Mouse (Mus musculus) kidney, embryonic 16.5 days (tissue): ENCODE results near the gene Ap4b1. TPM values are rescaled to one million over a fixed set of nuclear protein-coding genes. Genes with fewer than 3 reads are reported as not detected.
"Not testable (repeated sequence)": the region's sequence is repeated elsewhere in the genome, so short reads cannot be mapped to it uniquely, and the experiment has no call there.

Experiments used
- ATAC-seq: fragments of 200-750 bp; cut with Nextera tagmentation; 2 replicates; pipeline ENCODE4 v1.8.0; 2017; ENCODE audit warnings: moderate TSS enrichment; ENCODE audit not compliant: low FRiP score, low TSS enrichment
- H3K27ac ChIP-seq: fragments of 300-500 bp; sonication (generic); 2 replicates; pipeline ENCODE4 v1.5.1; 2014; ENCODE audit warnings: low read length
- H3K27me3 ChIP-seq: fragments of 300-500 bp; sonication (generic); 2 replicates; pipeline ENCODE4 v1.6.1; 2014; ENCODE audit warnings: low read length, control low read depth, mixed read lengths; ENCODE audit not compliant: insufficient read depth
- H3K36me3 ChIP-seq: fragments of 300-500 bp; sonication (generic); 2 replicates; pipeline ENCODE4 v1.6.1; 2014; ENCODE audit warnings: low read length, control low read depth, mixed read lengths; ENCODE audit not compliant: insufficient read depth
- H3K4me1 ChIP-seq: fragments of 300-500 bp; sonication (generic); 2 replicates; pipeline ENCODE4 v1.6.1; 2014; ENCODE audit warnings: low read length, control low read depth, mixed read lengths; ENCODE audit not compliant: insufficient read depth
- H3K4me2 ChIP-seq: fragments of 300-500 bp; sonication (generic); replicated peaks from 2 replicates; pipeline ENCODE4 v1.6.1; 2014; ENCODE audit warnings: low read depth, low read length
- H3K4me3 ChIP-seq: fragments of 300-500 bp; sonication (generic); 2 replicates; pipeline ENCODE4 v1.5.1; 2014; ENCODE audit warnings: mild to moderate bottlenecking, low read length
- H3K9ac ChIP-seq: fragments of 300-500 bp; sonication (generic); replicated peaks from 2 replicates; pipeline ENCODE4 v1.6.1; 2014; ENCODE audit warnings: low read length
- H3K9me3 ChIP-seq: fragments of 300-500 bp; sonication (generic); 2 replicates; pipeline ENCODE4 v1.6.1; 2016; ENCODE audit warnings: low read length, control low read depth
- WGBS: fragments of 180-500 bp; shearing (Covaris S2); extraction: QIAGEN DNeasy Blood & Tissue Kit; methylation state at CpG from one replicate; pipeline ENCODE4 v1.1.7; 2014; 5-methylcytosine and 5-hydroxymethylcytosine counted together
- polyA plus RNA-seq: library from polyadenylated mRNA; unstranded; fragments of >200 nt; fragmentation: Nextera tagmentation; extraction: Ambion mirVana; gene quantifications from 2 replicates; pipeline ENCODE4 v1.2.1, GENCODE M21; 2015

Ap4b1 gene
- polyA plus RNA-seq, 1 experiment from 2014 or later = 22.8 TPM

DNA sequence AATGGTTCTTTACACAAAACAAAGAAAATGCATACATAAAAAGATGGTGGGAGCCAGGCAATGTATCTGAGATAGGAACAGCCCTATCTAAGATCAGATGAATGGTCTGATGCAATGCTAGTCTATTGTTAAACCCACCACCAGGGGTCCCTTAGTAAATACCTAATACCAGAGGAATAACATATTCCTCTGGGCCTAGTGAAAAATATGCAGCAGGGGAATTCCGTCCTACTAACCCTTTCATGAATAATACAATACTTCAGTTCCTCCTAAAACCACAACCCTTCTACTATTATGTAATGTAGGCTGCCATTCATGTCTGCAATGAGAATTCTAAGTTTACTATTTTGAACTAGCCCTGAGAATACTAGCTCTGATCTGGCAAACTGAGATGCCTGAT lies 21.4 kb downstream of the Ap4b1 start:
- H3K9me3 ChIP-seq, H3K4me2 ChIP-seq, ATAC-seq, H3K4me3 ChIP-seq, H3K27ac ChIP-seq, H3K9ac ChIP-seq, H3K27me3 ChIP-seq, H3K4me1 ChIP-seq, H3K36me3 ChIP-seq: not testable (repeated sequence)
- 73% methylated on average over 1 of the region's 1 CpGs for WGBS

GRCm38 (mm10) chr3:103831146-103831545 lies 21.8 kb downstream of the Ap4b1 start:
- Histone ChIP-seq H3K9ac (no peak overlapping the region), H3K36me3 (no peaks in the 10 kb centered on the region), H3K4me3 (no peak overlapping the region), H3K27ac (no peak overlapping the region), H3K4me1 (no peaks in the 10 kb centered on the region), H3K27me3 (no peaks in the 10 kb centered on the region), H3K4me2 (no peak overlapping the region), H3K9me3 (no peaks in the 10 kb centered on the region)
- ATAC-seq = no peak
- WGBS = 85% methylated on average over 7 of the region's 7 CpGs

GRCm38 (mm10) chr3:103832426-103832825 lies 23.1 kb downstream of the Ap4b1 start, which contains the start of gene Bcl2l15:
Gene Bcl2l15 (plus strand): TSS chr3:103832601.
- H3K4me3 ChIP-seq = no peak within 1 kb of the TSS
- no peaks in the 10 kb centered on the region for H3K27me3 ChIP-seq
- no peaks in the 10 kb centered on the region for H3K4me1 ChIP-seq
- H3K36me3 ChIP-seq = no peaks in the 10 kb centered on the region
- no peak within 1 kb of the TSS for H3K9ac ChIP-seq
- ATAC-seq = no peak
- no peak within 1 kb of the TSS for H3K4me2 ChIP-seq
- no peaks in the 10 kb centered on the region for H3K9me3 ChIP-seq
- H3K27ac ChIP-seq = no peak within 1 kb of the TSS

GRCm38 (mm10) chr3:103834001-103834400 lies 24.7 kb downstream of the Ap4b1 start:
- 77% methylated on average over 2 of the region's 2 CpGs for WGBS

DNA sequence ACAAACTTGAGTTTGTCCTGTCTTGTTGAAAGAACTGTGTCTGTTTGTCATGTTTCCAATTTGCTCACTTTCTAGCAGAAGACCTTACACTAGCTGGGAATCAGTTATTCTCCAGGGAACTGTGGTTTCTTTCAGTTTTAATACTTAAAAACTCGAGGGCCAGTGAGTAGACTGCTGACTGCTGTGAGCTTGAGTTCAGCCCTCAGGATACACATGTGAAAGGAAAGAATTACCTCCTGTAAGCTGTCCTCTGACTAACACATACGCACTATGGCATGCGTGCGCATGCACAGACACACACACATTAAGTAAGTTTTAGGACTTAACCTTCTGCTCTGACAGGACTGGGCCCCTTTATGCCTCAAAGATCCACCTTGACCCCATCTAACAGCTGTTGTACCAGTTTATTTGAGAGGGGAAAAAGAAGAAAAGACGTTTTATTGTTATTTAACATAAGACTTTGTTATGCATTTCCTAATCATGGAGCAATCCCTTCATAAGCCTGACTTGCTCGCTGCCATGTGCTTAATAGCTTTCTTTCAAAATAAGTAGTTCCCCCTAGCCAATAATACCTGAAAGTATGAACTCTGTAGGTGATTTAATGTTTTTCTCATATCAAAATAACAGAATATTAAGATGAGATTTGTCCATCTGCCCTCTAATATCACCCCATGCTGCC lies 26.1 kb downstream of the Ap4b1 start:
- no peak for ATAC-seq
- H3K27me3 ChIP-seq = no peaks in the 10 kb centered on the region
- H3K4me3 ChIP-seq = no peak overlapping the region
- 80% methylated on average over 6 of the region's 6 CpGs for WGBS
- H3K27ac ChIP-seq = no peak overlapping the region
- H3K9me3 ChIP-seq = no peaks in the 10 kb centered on the region
- H3K4me2 ChIP-seq = no peak overlapping the region
- no peaks in the 10 kb centered on the region for H3K36me3 ChIP-seq
- no peaks in the 10 kb centered on the region for H3K4me1 ChIP-seq
- no peak overlapping the region for H3K9ac ChIP-seq

More at GRCm38 (mm10) chr3:103834001-103834400, 24.7 kb downstream of the Ap4b1 start:
- ATAC-seq = no peak
- no peaks in the 10 kb centered on the region for H3K4me1 ChIP-seq
- H3K4me3 ChIP-seq = no peak overlapping the region
- no peak overlapping the region for H3K27ac ChIP-seq
- no peaks in the 10 kb centered on the region for H3K27me3 ChIP-seq
- H3K9ac ChIP-seq = no peak overlapping the region
- no peak overlapping the region for H3K4me2 ChIP-seq
- no peaks in the 10 kb centered on the region for H3K9me3 ChIP-seq
- H3K36me3 ChIP-seq = no peaks in the 10 kb centered on the region

DNA sequence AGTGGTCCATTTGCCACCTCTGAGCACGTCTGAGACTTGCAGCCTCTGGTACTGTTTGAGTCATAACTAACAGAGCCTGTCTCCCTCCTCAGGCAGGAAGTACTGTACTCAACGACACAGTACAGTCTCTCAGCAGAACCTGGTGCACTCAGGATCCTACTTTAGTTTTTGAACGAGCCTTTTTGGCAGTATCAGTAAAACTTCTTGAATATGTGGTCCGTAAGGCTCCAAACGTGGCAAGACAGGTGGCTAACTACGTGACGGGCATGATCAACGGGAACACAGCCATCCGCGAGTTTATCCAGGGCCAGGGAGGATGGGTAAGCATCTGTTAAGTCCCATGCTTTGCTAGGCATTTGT lies 26.6 kb downstream of the Ap4b1 start:
- no peak for ATAC-seq
- Histone ChIP-seq H3K27ac (no peak overlapping the region), H3K9me3 (no peaks in the 10 kb centered on the region), H3K27me3 (no peaks in the 10 kb centered on the region), H3K4me3 (no peak overlapping the region), H3K4me1 (no peaks in the 10 kb centered on the region), H3K36me3 (no peaks in the 10 kb centered on the region), H3K9ac (no peak overlapping the region), H3K4me2 (no peak overlapping the region)
- 76% methylated on average over 10 of the region's 10 CpGs for WGBS

- H3K9me3 ChIP-seq = no peaks in the 10 kb centered on the region
- H3K27ac ChIP-seq = no peak overlapping the region
- WGBS = 96% methylated on average over 5 of the region's 5 CpGs
- no peaks in the 10 kb centered on the region for H3K36me3 ChIP-seq
- H3K27me3 ChIP-seq = no peaks in the 10 kb centered on the region
- H3K4me3 ChIP-seq = no peak overlapping the region
- ATAC-seq = no peak
- no peaks in the 10 kb centered on the region for H3K4me1 ChIP-seq
- H3K9ac ChIP-seq = no peak overlapping the region
- H3K4me2 ChIP-seq = no peak overlapping the region
Measured at GRCm38 (mm10) chr3:103836453-103836852, 27.1 kb downstream of the Ap4b1 start.

- H3K4me1 ChIP-seq = no peaks in the 10 kb centered on the region
- 92% methylated on average over 6 of the region's 6 CpGs for WGBS
- no peaks in the 10 kb centered on the region for H3K36me3 ChIP-seq
- no peak for ATAC-seq
- H3K9ac ChIP-seq = no peak overlapping the region
- H3K9me3 ChIP-seq = peaks cover 1% of the 10 kb centered on the region; the same call in 1 of the 2 replicates
- H3K4me3 ChIP-seq = no peak overlapping the region
- no peak overlapping the region for H3K4me2 ChIP-seq
- H3K27me3 ChIP-seq = no peaks in the 10 kb centered on the region
- no peak overlapping the region for H3K27ac ChIP-seq
Measured at GRCm38 (mm10) chr3:103839711-103840110, 30.4 kb downstream of the Ap4b1 start.

GRCm38 (mm10) chr3:103840195-103840594 lies 30.9 kb downstream of the Ap4b1 start:
- not testable (repeated sequence) for H3K4me2 ChIP-seq, H3K4me1 ChIP-seq, H3K27ac ChIP-seq, H3K4me3 ChIP-seq, H3K9ac ChIP-seq, H3K27me3 ChIP-seq, H3K9me3 ChIP-seq, H3K36me3 ChIP-seq, ATAC-seq
- 87% methylated on average over 3 of the region's 3 CpGs for WGBS

DNA sequence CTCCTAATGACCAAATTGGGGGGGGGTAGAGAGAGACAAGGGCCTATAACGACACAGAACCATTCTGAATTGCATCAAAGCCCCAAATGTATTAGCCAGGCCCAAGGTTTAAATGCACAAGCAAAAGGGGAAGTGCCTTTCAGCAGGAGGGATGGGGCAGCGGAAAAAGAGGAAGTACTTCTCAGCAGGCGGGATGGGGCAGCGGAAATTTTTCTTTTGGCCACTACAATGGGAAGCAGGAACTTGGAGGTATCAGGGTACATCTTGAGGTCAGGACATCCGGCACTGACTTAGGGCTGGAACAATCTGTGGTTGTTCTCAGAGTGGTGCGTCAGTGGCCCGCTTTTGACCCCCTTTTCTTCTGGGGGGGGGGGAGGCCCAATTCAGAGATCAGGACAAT lies 31.6 kb downstream of the Ap4b1 start:
- H3K27ac ChIP-seq, H3K4me1 ChIP-seq, H3K4me2 ChIP-seq, H3K4me3 ChIP-seq, H3K9ac ChIP-seq, ATAC-seq, H3K27me3 ChIP-seq, H3K9me3 ChIP-seq, H3K36me3 ChIP-seq: not testable (repeated sequence)
- 93% methylated on average over 6 of the region's 7 CpGs for WGBS
